Mouse (Mus musculus) WW6 (cell line): ENCODE results near the gene Marveld3.

Source experiments
- DNase-seq: peaks from one replicate; pipeline ENCODE4 v3.0.0-alpha.2; 2013; ENCODE audit warnings: low read depth, low spot score

The Marveld3 gene

DNA sequence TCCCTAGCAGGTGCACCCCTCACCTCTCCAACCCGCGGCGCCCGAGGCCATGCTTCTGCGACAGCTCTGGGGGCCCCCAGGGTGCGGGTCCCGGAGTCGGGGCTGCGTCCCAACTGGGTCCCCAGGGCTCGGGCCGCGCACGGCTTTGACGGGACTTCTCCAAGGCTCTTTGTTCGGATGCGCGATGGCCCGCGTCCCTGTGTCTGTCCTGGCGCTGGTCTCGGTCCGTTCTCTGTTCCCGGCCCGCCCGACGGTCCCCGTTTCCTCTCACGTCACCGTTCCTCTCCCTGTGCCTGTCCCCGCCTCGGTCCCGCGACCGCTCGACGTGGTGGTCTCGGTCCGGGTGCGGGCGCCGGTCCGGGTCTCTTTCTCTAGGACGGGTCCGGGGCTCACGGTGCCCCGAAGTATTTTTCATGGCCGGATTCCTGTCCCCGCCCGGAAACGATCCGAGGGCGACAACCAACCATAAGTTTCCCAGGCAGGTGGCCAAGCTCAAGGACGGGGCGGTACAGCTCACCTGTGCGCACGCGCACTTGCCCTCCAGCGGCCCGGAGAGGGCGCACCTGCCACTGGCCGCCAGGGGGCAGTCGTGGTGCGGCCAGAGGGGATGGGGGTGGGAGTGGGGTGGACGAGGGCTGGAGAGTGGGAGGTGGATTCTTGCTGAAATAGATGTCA is at the start of gene Marveld3:
TSS of gene Marveld3 (minus strand) at position 511 of the 675 bp plus-strand sequence.
- peak; percentile 66 for DNase-seq

DNA sequence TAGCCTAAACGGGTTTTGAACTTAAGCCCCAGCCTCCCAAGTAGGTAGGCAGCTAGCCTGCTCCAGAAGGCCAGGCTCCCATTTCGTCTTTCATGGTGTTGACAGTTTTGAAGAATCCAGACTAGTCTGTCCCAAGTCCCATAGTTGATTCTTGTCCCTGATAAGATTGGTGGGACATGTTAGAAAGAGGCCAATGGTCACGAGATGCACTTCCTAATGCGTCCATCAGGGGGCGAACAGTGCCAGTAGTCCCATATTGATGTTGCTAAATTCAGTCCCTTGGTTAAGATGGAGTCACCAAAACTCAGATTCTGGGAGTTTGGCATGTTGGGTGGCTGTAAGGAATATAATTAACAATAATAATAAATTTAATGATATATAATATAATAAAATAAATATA is 48.9 kb upstream of the Marveld3 start:
- no peak for DNase-seq

DNA sequence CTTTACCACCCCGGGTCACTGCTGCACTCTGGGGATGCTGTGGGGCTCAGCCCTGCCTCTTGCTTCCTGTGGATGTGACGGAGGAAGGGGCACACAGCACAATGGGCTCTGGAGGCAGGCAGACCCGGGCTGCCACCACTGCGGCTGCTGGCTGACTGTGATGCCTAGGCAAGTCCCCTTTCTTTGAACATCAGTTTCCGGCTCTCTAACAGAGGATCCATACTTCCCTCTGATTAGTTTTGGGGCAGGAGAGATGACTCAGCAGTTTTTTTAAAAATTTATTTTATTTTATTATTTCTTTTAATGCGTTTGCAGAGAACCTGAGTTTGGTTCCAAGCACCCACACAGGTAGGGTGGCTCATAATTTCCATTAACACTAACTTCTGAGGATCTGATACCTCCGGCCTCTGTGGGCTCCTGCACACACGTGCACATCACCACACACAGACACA is 47.0 kb upstream of the Marveld3 start:
- DNase-seq, result no peak

DNA sequence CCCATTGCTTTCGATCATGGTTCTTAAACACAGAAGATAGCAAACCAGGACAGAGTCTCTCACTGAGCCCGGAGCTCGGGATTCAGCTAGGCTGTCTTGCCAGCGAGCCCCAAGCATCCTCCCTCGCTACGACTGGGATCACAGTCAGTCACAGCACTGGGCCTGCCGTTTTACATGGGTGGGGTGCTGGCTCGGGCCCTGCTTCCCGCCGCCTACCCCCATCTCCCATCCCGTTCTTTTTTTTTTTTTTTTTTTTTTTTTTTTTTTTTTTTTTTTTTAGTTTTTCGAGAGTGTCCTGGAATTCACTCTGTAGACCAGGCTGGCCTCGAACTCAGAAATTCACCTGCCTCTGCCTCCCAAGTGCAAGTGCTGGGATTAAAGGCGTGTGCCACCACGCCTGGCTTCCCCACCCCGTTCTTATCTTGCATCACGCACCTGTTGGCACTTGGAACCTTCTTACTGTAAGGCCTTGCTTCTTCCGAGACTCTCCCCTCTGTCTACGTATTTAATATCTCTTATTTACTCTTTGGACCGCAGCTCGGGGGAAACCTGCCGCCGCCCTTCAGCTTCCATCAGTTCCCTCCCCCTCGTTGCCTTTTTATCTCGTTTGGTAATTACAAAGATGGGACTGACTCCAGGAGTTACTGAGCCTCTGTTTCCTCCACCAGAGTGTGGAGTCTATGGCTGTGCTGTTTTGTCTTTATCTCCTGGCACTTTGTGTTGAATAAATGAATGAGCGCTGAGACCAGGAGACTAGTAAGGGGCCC is 46.4 kb upstream of the Marveld3 start:
- no peak for DNase-seq

DNA sequence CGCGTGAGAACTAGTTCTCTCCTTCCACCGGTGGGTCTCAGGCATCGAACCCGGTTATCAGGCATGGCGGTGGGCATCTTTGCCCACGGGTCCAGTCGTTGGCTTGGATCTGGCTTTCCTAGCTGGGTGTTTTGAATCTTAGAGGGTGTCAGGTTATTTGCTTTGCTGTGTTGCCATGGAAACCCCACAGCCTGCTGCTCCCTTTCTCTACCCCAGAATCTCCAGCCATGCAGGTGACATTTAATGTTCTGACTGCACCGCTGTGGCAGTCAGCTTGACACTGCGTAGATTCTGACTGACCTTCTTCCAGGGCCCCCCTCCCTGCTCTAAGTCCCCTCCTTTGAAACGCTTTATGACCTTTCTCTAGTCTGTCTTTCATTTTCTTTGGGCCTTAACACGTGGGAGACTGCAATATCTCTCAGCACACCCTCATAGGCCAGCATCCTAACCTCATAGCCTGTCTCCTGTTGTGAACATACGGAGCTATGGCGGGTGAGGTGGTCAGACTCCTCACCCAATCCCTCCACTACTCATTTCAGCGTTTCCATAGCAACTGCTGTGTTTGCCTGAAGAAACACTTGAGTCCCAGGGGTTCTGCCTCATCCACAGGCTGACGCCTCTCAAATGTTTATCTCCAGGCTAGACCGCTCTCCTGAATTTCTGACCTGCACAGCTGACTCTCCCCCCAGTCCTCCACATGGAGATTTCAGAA is 44.5 kb upstream of the Marveld3 start:
- DNase-seq, result no peak

DNA sequence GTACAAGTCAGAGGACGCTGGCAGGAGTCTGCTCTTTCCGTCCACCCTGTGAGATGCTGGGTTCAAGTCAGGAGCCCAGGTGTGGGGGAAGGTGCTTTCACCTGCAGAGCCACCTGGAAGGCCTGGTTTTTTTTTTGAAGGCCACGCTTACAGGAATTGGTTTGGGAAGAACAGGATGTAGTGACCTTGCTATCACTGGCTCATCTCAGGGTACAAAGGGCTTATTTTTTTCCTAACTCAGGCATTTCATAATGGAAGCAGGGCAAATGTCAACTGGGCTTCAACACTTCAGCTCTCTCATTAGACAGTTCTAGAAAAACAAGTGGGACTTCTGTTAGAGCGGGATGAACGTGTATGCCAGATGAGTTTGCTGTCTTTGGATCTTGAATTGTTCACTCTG is 42.3 kb upstream of the Marveld3 start:
- no peak for DNase-seq

DNA sequence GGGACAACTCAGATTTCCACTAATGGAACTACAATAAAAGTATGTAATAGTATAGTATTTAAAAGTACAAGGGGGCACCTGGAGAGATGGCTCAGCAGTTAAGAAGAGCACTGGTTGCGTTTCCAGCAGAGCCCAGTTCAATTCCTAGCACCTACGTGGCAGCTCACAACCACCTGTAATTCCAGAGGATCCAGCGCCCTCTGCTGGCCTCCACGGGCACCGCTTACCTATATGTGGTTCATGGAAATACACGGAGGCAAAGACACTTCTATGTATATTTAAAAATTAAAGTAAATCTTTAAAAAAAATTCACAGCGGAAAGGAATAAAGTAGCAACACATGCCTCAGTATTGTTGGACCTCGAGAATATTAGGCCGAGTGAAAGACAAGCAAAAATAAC is 41.0 kb upstream of the Marveld3 start:
- DNase-seq, result no peak

DNA sequence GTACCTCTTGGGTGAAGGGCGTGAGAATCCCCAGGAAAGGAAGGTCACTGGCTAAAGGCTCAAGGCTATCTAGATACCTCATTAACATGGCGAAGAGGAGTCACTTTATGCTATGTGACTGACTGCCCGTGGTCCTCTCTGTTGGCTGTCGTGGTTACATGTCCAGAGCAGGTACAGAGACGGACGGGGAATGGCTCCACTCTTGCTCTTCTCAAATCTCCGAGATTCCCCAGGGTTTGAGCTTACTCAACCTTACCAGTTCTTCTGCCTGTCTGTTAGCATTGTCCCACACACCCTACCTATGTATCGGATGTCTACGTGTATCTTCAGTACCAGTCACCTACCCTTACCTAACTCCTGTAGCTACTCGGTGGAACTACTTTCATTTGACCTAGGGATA is 38.0 kb upstream of the Marveld3 start:
- no peak for DNase-seq

DNA sequence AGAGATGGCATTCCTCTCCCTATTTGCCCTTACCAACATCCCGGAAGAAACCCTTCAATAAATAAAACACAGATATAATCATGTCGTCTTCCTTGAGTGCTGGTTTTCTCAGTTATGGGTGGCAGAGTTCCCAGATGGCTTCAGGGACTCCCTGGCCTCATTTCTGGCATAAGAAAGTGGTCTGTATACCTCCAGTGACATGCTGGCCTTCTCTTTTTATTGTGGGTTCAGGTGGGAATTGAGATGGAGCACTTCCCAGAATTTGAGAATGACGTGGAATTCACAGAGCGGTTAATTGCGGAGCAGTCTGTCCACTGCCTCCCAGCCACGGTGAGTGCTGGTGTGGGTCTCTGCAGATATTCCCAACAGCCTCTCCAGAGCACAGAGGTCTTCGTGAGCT is 36.1 kb upstream of the Marveld3 start:
- DNase-seq, result no peak

DNA sequence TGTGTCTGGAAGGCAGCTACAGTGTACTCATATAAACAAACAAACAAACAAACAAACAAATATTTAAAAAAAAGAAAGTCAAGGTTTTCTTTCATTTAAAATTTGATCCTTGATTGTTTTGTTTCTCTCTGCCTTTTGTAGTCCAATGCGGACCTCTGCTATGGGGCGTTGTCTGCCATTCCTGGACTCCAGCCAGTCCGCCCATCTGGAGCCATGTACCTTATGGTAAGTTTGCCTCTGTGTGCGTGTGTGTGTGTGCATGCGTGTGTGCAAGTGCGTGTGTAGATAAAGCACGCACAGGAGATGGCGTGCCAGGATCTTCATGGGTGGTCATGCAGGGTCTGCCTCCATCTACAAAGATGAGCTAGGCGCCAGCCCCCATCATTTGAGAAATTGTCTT is 35.4 kb upstream of the Marveld3 start:
- DNase-seq, result no peak

DNA sequence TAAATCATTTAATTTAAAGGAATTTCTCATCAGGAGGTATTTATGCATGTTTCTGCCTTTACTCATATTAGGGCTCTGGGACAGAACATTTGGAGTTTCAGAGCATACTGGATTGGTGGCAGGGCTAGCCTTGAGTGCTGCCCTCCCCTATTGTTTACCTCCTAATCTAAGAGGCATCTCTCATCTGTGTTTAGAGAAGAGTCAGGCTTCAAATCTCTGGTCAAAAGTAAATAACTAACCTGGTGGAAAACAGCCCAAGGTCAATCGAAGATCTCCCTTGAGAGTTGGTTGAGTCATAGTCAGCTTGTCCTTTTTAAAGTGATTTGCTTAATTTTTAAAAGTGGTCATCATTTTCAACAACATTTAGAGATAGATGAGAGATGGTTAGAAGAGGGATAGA is 30.9 kb upstream of the Marveld3 start:
- DNase-seq, result no peak

DNA sequence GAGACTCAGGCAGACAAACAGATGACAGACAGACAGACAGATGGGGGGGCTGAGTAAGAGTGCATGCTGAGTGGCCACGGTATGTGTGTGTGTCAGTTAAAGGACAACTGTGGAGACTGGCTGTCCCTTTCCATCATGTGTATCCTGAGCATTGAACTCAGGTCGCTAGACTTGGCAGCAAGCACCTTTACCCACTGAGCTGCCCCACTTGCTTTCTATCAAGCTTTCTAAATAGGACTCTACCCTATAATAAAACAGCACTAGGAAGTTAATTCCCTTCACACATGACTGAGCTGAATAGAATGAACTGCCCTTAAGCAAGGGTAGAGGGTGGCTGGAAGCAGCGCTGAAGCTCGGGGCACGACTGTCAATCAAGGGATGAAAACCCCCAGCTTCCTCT is 30.2 kb upstream of the Marveld3 start:
- no peak for DNase-seq

DNA sequence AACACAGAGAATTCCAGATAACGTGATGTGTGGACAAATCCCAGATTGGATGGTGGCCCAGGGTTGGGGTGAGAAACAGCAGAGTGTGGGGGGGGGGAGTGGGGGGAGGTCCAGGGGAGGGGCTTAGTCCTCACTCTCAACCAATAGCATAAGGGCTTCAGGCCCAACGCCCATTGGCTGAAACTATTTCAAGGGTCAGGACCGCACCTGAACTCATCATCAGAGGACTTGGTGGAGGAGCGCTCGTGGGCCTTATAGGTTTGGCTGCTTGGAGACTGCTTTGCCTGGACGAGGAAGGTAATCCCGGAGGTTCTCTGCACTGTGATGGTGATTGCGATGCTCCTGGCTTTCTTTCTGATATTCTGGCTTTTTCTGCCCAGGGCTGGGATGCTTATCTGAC is 28.2 kb upstream of the Marveld3 start, which contains the start of gene Tat:
TSS of gene Tat (plus strand) at position 214 of the 400 bp plus-strand sequence.
- DNase-seq, result no peak

DNA sequence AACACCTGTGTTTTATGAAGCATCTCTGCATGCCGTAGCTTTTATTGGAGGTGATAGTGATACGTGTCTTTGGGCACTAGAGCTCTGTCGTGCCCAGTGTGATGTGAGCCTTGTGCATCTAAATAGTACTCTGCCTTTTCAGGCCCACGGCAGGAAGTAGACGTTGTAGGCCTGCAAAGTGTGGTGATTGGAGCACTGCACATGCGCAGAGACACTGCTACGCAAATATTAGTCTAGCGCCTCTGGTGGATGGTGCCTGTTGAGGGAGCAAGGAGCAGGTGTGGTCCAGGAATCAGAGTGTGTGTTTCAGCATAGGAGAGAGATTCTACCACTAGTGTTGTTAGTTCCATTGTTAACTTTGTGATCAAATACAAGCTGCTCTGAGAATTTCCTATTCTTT is 27.1 kb upstream of the Marveld3 start:
- no peak for DNase-seq

DNA sequence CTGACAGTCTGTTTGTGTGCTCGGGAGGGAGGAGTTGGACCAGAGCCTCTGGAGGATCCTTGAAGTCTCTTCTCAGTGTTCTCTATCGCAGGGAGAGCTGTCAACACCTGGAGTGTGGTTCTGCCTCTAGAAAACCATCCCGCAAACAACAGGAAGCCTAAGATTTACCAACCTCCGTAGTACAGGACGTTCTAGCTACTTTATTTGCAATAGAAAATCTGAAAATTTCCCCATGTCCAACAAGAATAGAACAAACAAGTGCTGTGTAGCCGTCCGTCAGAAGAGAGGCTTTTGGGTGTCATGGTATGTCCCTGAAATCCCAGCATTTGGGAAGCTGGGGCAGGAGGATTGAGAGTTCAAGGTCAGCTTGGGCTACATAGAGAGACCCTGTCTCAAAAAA is 25.8 kb upstream of the Marveld3 start:
- DNase-seq, result no peak

DNA sequence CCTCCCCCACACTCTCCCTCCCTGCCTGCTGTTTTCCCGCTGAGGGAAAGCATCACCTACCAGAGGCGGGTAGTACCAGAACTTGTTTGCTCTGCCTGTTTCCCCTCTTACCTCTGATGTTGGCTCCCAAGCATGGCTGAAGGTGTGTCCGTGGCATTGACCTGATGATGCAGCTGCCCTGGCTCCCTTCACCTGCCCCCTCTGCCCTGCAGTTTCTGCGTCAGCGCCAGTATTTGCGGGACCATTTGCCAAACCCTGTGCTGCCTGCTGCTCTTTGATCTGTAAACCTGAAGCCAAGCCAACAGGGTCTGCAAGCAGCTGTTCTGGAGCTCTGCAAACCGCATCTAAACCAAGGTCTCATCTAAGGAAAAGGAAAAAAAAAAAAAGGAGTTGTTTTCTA is 24.4 kb upstream of the Marveld3 start:
- no peak for DNase-seq

DNA sequence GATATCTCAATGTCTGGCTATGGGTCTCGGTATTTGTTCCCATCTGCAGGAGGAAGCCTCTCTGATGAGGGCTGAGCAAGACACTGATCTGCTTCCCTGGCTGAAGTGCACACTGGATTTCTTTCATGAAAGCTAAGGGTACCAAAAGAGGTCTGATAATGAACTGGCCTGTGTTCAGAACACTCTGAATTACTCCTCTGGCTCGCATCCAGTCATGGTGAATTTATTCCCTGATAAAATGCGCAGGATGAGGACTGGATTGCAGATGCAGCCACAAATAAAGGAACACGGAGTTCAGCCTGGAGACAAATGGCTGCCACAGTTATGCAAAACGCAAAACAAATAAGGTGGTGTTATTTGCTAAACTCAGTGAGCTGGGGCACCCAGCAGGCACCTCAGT is 21.9 kb upstream of the Marveld3 start:
- DNase-seq, result no peak

DNA sequence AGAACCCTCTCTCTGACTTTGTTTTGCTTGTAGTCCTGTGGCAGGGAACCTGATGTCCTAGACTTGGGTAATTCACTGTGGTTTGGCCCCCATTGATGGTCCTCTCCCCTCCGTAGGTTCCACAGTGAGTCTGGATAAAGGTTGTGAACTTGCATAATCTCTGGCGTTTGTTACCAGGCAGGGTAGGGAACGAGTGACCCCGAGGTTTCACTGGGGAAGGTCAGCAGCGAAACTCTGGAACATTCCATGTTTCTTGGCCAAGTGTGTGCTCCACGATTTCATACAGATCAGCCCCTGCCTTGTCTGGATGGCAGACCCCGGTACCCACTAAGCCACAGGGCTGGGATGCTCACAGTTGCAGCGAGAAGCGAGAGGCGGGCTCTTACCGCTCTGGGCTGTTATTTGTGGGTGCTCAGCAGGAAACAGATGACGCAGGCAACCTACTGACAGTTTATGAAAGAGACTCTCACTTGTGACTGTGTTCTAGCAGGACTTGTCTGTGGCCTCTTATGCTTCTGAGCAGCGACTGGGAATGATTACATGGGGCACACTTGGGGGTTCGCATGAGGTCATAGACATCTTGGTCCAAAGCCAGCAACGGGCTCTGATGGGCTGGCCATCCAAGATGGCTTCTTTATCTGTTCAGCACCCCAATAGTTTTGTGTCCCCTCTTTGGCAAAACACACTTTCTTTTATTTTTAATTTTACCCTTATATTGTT is 20.5 kb upstream of the Marveld3 start:
- no peak for DNase-seq

DNA sequence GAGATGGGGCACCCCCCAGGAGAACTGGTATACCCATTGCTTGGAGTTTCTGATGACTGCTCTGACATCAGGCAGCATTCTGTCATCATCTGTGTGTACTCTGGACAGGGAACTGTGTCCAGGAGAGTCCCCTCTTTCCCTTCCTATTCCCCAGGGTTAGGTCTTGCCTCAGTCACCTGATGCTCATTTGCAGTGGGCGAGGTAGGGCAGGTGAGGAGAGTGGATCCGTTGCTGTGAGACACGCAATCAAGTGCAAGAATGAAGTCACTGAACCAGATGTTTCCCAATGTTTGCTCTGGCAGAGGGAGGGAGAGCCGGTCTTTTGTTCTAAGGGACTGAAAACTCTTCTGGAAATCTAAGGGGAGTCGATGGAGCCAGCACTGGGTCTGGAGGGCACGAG is 17.3 kb upstream of the Marveld3 start:
- DNase-seq, result no peak

DNA sequence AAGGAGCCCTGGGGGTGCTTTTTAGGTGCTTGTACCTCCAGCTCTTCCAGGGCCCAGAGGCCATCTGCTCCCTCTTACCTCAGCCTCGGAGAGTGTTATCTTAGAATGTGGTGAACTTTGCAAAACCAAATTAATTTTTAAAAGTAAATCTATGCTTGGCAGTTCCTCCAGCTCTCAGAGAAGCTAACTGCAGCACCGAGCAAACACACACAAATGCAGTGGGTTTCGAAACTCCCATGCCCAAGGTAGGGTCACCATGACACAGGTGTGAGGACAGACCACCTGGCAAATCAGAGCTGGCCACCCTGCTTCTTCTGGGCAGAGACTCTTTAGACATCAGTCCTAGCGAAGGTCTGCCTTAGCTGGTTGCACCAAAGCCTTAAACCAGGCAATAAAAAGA is 10.9 kb upstream of the Marveld3 start:
- DNase-seq, result no peak

DNA sequence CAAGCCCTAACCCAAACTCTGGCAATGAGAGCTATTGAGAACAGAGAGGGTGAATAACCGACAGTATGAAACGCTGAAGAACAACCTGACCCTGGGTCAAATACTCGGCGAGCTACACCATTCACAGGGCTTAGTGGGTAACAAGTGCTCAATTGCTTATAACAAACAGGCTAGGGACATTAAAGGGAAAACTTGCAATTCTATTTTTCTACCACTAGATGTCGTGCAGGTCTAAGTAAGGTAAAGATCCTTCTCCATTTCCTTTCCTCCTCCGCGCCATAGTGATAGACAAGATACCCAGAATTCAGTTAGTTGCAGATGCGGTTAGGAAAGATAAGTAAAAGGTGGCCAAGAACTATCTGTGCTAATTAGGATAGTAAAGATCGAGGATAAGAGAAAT is 8.3 kb upstream of the Marveld3 start:
- DNase-seq, result no peak

DNA sequence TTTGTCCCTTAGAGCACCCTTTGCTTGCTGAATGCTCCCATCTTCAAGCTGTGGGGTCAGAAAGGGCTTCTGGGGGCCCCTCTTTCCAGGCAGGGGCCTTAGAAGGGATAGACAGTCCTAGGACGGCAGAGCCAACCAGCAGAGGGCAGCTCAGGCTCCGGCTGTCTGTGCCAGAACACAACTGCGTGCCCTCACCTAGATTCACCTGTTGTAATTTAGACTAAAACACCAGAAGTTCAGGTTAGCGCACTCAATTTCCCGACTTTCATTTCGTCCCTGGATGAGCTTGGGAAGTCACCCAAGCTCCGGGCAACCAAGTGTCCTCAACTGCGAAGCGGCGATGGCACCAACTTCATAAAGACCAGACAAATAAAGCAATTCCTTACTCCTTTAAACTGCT is 6.8 kb upstream of the Marveld3 start:
- no peak for DNase-seq
